Mouse (Mus musculus): Measurements from ENCODE around the gene Gm14406. TPM values are rescaled to one million over a fixed set of nuclear protein-coding genes. Genes with fewer than 3 reads are reported as not detected.

The Gm14406 gene
- polyA plus RNA-seq (2017; shearing (Covaris generic)): not detected

GRCm38 (mm10) chr2:177577998-177578397 is at the start of gene Gm14406:
Gene Gm14406, minus strand, starts transcription at chr2:177578210.

Other genes with a start within 250 kb of the Gm14406 start
- gene Gm14418, start 179.9 kb downstream of the Gm14406 start, polyA plus RNA-seq (2017; shearing (Covaris generic)): not detected
- 4.1 TPM for gene Zfp970, start 113.5 kb downstream of the Gm14406 start, polyA plus RNA-seq (2017; shearing (Covaris generic))
- not detected for gene Gm14403, start 80.0 kb downstream of the Gm14406 start, polyA plus RNA-seq (2017; shearing (Covaris generic))
- gene Gm14322, start 181.1 kb upstream of the Gm14406 start, polyA plus RNA-seq (2017; shearing (Covaris generic)): 0.37 TPM